12 mouse cellular contexts compared by ENCODE assay signal in genomic region chr11:3560202-3560601, GRCm38 (mm10). TPM values are rescaled to one million over a fixed set of nuclear protein-coding genes. Genes with fewer than 3 reads are reported as not detected.
DNase-seq lines count a peak whose midpoint lies in the region; ATAC-seq lines count a peak whose summit lies in the region.
"Had no signal": no experiment of that assay in that cellular context is flagged by ENCODE, and none has a peak within 500 bp of the region (broad histone marks: within the 10 kb centered on the region; RNA-seq: fewer than 3 reads in every experiment).

No protein-coding gene starts in this region.

- no peaks in the 10 kb centered on the region for H3K36me3 ChIP-seq in kidney, embryonic 15.5 days
- H3K36me3 ChIP-seq in forebrain, embryonic 13.5 days (ENCODE audit: poor library complexity, severe bottlenecking), result no peaks in the 10 kb centered on the region

- peak; percentile 44 for DNase-seq in adrenal gland, adult 8-10 months
- no peak for DNase-seq in adrenal gland, postnatal 25 days
- DNase-seq in kidney, postnatal 14 days, result peak; percentile 61
- DNase-seq in adrenal gland, postnatal 14 days, result peak; percentile 41
- DNase-seq in lung, postnatal 25 days (ENCODE audit: low spot score), result peak; percentile 73
- DNase-seq in left cerebral cortex, postnatal 25 days (ENCODE audit: low spot score in 2 of 2), result no peak
- DNase-seq: gastrocnemius, postnatal 14 days; thymus, adult 2 months had no signal

- peaks cover 22% of the 10 kb centered on the region for H3K4me1 ChIP-seq in kidney, embryonic 15.5 days
- H3K4me1 ChIP-seq in forebrain, embryonic 13.5 days, result no peaks in the 10 kb centered on the region

- no peaks in the 10 kb centered on the region for H3K27me3 ChIP-seq in kidney, embryonic 15.5 days
- H3K27me3 ChIP-seq in forebrain, embryonic 13.5 days, result no peaks in the 10 kb centered on the region

- no peaks in the 10 kb centered on the region for H3K9me3 ChIP-seq in kidney, embryonic 15.5 days (replicated peaks)
- H3K9me3 ChIP-seq in forebrain, embryonic 13.5 days (replicated peaks), result no peaks in the 10 kb centered on the region

- WGBS in kidney, embryonic 15.5 days, result 66% methylated on average over 5 of the region's 5 CpGs
- WGBS in forebrain, embryonic 13.5 days, result 81% methylated on average over 5 of the region's 5 CpGs

- intact Hi-C loops in left cerebral cortex, postnatal 25 days (cut with DNase I), result no loop called here

- H3K27ac ChIP-seq in kidney, embryonic 15.5 days, result no peak overlapping the region
- H3K27ac ChIP-seq in forebrain, embryonic 13.5 days, result no peak overlapping the region
- H3K27ac ChIP-seq: liver, embryonic 14.5 days had no signal

- no peak for ATAC-seq in kidney, embryonic 15.5 days (replicated peaks; ENCODE audit: low FRiP score)
- ATAC-seq in forebrain, embryonic 13.5 days, result no peak
- ATAC-seq: inflammation-experienced regulatory T-cells, adult 6 months had no signal

- no peak overlapping the region for H3K4me2 ChIP-seq in kidney, embryonic 15.5 days
- H3K4me2 ChIP-seq in forebrain, embryonic 13.5 days, result no peak overlapping the region

- no peak overlapping the region for H3K4me3 ChIP-seq in kidney, embryonic 15.5 days (replicated peaks)
- H3K4me3 ChIP-seq in forebrain, embryonic 13.5 days, result no peak overlapping the region

- no peak overlapping the region for H3K9ac ChIP-seq in kidney, embryonic 15.5 days
- no peak overlapping the region for H3K9ac ChIP-seq in forebrain, embryonic 13.5 days
- H3K9ac ChIP-seq: liver, embryonic 14.5 days had no signal

RNA-seq across cellular contexts. Expression of gene Smtn, which starts 19.8 kb away (rescaled TPM):
- total RNA-seq in adrenal gland, adult 8-10 months (2022), result 10 to 100 TPM; 36.6 to 93.0 (median 52.5) TPM
- 59.6 and 67.6 TPM in 2 replicates for total RNA-seq in adrenal gland, postnatal 25 days (2021)
- polyA plus RNA-seq in kidney, embryonic 15.5 days (2015; fragmentation: Nextera tagmentation; extraction: Ambion mirVana), result 89.1 and 110 TPM in 2 replicates
- total RNA-seq in adrenal gland, postnatal 14 days (2021), result 56.2 and 69.1 TPM in 2 replicates
- 1 to 10 TPM; 6.6 to 8.5 TPM for total RNA-seq in left cerebral cortex, postnatal 25 days (2021)
- polyA plus RNA-seq in forebrain, embryonic 13.5 days (2015; fragmentation: Nextera tagmentation; extraction: Ambion mirVana), result 21.8 and 21.9 TPM in 2 replicates

RNA-seq across cellular contexts. Expression of gene Selenom, which starts 45.7 kb away (rescaled TPM):
- total RNA-seq in adrenal gland, adult 8-10 months (2022), result 10 to 100 TPM; 39.2 to 61.9 (median 57.1) TPM
- total RNA-seq in adrenal gland, postnatal 25 days (2021), result 16.5 and 32.2 TPM in 2 replicates
- 105 and 112 TPM in 2 replicates for polyA plus RNA-seq in kidney, embryonic 15.5 days (2015; fragmentation: Nextera tagmentation; extraction: Ambion mirVana)
- total RNA-seq in adrenal gland, postnatal 14 days (2021), result 33.6 and 33.8 TPM in 2 replicates
- 100 to 1,000 TPM; 142 to 145 TPM for total RNA-seq in left cerebral cortex, postnatal 25 days (2021)
- polyA plus RNA-seq in forebrain, embryonic 13.5 days (2015; fragmentation: Nextera tagmentation; extraction: Ambion mirVana), result 28.2 and 30.3 TPM in 2 replicates

RNA-seq across cellular contexts. Expression of gene Inpp5j, which starts 55.6 kb away (rescaled TPM):
- total RNA-seq in adrenal gland, adult 8-10 months (2022), result 1 to 10 TPM in 1 of 4 experiments, under 1 TPM in 3; 0.55 to 1.0 (median 0.75) TPM
- total RNA-seq in adrenal gland, postnatal 25 days (2021), result 0.90 and 1.3 TPM in 2 replicates
- polyA plus RNA-seq in kidney, embryonic 15.5 days (2015; fragmentation: Nextera tagmentation; extraction: Ambion mirVana), result 1.4 and 2.0 TPM in 2 replicates
- total RNA-seq in adrenal gland, postnatal 14 days (2021), result 0.75 and 0.82 TPM in 2 replicates
- total RNA-seq in left cerebral cortex, postnatal 25 days (2021), result 10 to 100 TPM; 49.0 to 55.5 TPM
- 1.1 and 1.5 TPM in 2 replicates for polyA plus RNA-seq in forebrain, embryonic 13.5 days (2015; fragmentation: Nextera tagmentation; extraction: Ambion mirVana)
- polyA plus RNA-seq: inflammation-experienced regulatory T-cells, adult 6 months had no signal

Comparison
In these comparisons a context has a peak if more than half of its experiments do, and no peak if none do; other contexts are left out.
1. DNase-seq: peak in adrenal gland, adult 8-10 months (single experiment), kidney, postnatal 14 days (single experiment), adrenal gland, postnatal 14 days (single experiment) and lung, postnatal 25 days (single experiment); none in adrenal gland, postnatal 25 days (single experiment) and left cerebral cortex, postnatal 25 days (0 of 2).
2. RNA of gene Inpp5j, which starts 55.6 kb away (total RNA-seq): 49.0 to 55.5 TPM in left cerebral cortex, postnatal 25 days; 0.90 to 1.3 TPM in adrenal gland, postnatal 25 days, 0.75 to 0.82 TPM in adrenal gland, postnatal 14 days and 0.55 to 1.0 TPM in adrenal gland, adult 8-10 months; every median in the first group is over 10 times any median in the second.